Mouse (Mus musculus): ENCODE results near the gene Il18r1.

The Il18r1 gene

GRCm38 (mm10) chr1:40499708-40500107, 34.4 kb downstream of the Il18r1 start:
- DNase-seq (ENCODE audit: low spot score) = no peak

GRCm38 (mm10) chr1:40501126-40501525, 35.8 kb downstream of the Il18r1 start:
- no peak for DNase-seq (ENCODE audit: low spot score)

- DNase-seq (ENCODE audit: low spot score) = no peak
These were observed 36.4 kb downstream of the Il18r1 start for GRCm38 (mm10) chr1:40501546-40502398.

- DNase-seq (ENCODE audit: low spot score) = no peak
These were observed 39.2 kb downstream of the Il18r1 start for GRCm38 (mm10) chr1:40504548-40504947.

GRCm38 (mm10) chr1:40514851-40515585, 49.7 kb downstream of the Il18r1 start, which contains the start of gene Il18rap:
Il18rap (plus strand) TSS chr1:40515362.
- no peak for DNase-seq (ENCODE audit: low spot score)

- no peak for DNase-seq (ENCODE audit: low spot score)
These were observed 51.0 kb downstream of the Il18r1 start for GRCm38 (mm10) chr1:40516364-40516763.

- DNase-seq (ENCODE audit: low spot score) = no peak
These were observed 57.6 kb downstream of the Il18r1 start for GRCm38 (mm10) chr1:40522918-40523317.

GRCm38 (mm10) chr1:40523971-40524722, 58.8 kb downstream of the Il18r1 start:
- DNase-seq (ENCODE audit: low spot score) = no peak

GRCm38 (mm10) chr1:40529287-40529686, 63.9 kb downstream of the Il18r1 start:
- DNase-seq (ENCODE audit: low spot score) = no peak

- DNase-seq (ENCODE audit: low spot score) = no peak
These were observed 72.2 kb downstream of the Il18r1 start for GRCm38 (mm10) chr1:40537577-40537976.

GRCm38 (mm10) chr1:40544650-40545049, 79.3 kb downstream of the Il18r1 start:
- peak; percentile 78 for DNase-seq (ENCODE audit: low spot score)

- DNase-seq (ENCODE audit: low spot score) = no peak
These were observed 81.3 kb downstream of the Il18r1 start for GRCm38 (mm10) chr1:40546645-40547044.

GRCm38 (mm10) chr1:40547064-40547572, 81.8 kb downstream of the Il18r1 start:
- no peak for DNase-seq (ENCODE audit: low spot score)

- DNase-seq (ENCODE audit: low spot score) = no peak
These were observed 82.4 kb downstream of the Il18r1 start for GRCm38 (mm10) chr1:40547762-40548161.
